Mouse (Mus musculus) ovary, postnatal 36 days (tissue): ENCODE data around the gene Tarbp1.
"Not testable (repeated sequence)": the region's sequence is repeated elsewhere in the genome, so short reads cannot be mapped to it uniquely, and the experiment has no call there.

ENCODE experiments used
- DNase-seq: peaks from one replicate; pipeline ENCODE4 v3.0.0; 2022; ENCODE audit warnings: low spot score, mixed read lengths

Gene Tarbp1

DNA sequence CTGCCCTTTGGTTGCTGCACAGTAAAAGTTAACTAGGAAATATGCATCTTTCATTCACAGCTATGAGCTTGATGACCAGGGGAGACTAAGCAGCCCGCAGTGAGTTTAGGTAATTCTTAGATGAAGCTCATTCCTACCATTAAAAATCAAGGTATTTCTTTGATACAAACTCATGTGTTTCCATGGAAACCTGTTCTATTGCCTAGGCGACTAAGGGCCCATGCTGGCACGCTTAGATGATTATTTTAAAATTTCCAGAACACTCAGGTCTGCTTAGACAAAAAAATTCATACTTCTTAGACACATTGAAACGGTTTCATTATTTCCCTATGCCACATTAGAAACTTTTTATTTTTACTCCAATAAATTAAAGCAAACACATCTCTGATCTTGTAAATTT is 69.8 kb downstream of the Tarbp1 start:
- no peak for DNase-seq

DNA sequence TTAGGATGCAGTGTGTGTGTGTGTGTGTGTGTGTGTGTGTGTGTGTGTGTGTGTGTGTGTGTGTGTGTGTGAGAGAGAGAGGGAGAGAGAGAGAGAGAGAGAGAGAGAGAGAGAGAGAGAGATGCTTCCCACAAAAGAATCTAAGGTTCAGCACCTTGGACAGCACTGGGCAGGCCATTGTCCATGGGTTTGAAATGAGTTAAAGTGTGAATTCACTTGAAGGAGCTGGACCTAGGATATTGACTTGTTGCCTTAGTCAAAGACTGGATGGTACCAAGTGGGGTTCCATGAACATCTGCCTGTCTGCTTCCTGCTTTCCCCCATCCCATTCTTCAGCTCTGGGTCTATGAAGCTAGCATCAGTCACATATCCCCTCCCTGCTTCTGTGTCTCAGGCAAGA is 70.3 kb downstream of the Tarbp1 start:
- DNase-seq, result not testable (repeated sequence)

DNA sequence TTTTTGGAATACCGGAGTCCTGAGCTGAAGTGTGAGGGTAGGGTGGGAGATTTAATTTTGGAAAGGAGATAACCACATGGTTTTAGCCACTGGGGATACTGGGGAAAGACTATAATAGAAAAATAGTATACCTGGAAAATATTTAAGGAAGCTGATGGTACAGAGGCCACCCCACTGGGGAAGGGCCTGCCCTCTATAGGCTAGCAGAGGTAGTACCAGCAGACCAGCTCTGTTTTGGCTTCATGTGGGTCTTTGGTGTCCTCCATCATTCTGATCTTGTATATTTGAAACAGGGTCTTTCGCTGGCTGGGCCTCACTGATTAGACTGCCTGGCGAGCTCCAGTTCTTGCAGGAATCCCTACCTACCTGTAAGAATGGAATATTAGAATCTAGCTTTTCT is 76.5 kb downstream of the Tarbp1 start:
- DNase-seq, result no peak

DNA sequence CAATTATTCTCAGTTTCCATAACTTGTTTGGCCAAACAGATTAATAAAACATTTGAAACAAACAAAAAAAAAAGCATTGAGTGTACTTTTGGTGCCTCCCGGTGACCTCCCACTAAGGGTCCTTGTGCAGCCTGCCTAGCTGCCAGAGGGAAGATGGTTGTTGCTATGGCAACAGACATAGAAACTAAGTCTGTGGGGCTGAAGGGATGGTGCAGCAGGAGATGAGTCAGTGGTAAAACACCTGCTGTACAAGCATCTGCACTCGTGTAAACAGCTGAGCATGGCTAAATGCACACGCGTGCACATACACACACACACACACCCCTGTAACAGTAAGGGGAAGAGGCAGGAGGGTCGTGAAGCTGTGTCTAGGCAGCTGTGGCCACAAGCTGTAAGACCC is 78.9 kb downstream of the Tarbp1 start:
- no peak for DNase-seq

DNA sequence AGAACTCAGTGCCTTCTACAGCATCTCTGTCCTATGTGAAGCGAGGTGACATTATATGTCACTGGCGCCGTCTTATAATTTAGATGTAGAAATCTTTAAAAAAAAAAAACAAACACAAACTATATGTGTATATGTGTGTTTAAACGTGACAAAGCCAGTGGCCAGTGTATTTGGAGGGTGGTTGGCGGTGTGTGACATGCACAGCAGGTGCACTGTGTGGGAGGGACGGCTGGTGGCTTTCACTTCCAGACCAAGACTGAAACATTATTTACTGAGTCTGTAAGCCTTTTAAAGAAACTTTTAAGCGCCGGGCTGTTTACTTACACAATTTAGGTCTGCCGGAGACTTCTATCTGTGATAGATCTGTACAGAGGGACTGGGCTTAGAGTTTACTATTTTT is 79.5 kb downstream of the Tarbp1 start:
- no peak for DNase-seq

DNA sequence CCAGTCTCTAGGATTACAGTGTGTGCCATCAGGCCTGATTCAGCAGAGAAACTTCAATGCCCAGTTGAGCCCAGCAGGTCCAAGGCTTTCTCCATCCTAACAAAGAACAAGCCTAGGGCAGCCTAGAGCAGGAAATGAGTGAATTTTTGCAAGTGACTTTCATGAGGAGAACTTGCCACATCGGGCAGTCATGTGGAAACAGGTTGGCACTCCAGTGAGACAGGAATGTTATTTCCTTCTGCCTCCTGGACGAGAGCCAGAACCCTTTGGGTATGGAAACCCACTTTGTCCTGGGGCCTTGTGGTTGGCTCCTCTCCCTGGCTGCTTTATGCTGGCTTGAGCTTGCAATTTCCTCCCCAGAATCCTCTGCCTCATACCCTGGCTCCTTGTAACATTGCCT is 83.3 kb downstream of the Tarbp1 start:
- no peak for DNase-seq

DNA sequence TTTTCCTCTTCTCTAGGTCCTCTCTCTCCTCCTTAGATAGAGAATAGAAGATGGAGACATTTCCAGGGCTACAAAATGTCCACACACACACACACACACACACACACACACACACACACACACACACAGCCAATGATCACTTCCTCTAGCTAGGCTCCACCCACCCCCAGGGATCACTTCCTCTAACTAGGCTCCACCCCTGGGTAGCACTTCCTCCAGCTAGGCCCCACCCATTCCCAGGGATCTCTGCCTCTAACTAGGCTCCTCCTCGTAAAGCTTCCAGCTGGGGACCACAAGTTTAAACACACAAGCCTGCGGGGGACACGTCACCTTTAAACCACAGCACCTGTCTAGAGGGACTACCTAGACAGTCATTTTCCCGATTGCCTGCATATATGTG is 87.3 kb downstream of the Tarbp1 start:
- DNase-seq, result no peak

DNA sequence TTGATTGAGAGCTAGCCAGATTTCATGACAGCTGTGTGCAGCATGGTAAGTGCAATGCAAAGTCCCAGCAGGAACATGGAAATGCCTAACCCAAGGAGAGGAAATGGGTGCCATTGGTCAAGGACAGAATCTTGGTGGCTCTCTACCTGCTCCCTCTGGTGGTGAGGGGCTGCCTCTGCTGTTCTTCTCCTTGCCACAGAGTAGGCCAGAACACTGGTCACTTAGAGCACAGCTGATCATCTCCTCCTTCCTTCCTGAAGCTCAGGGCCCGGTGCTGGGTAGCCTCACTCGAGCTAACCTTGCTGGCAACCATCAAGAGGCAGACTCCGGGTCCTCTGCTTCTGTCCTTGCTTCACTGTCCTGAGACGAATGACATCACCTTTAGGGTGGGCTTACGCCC is 92.1 kb downstream of the Tarbp1 start:
- no peak for DNase-seq

DNA sequence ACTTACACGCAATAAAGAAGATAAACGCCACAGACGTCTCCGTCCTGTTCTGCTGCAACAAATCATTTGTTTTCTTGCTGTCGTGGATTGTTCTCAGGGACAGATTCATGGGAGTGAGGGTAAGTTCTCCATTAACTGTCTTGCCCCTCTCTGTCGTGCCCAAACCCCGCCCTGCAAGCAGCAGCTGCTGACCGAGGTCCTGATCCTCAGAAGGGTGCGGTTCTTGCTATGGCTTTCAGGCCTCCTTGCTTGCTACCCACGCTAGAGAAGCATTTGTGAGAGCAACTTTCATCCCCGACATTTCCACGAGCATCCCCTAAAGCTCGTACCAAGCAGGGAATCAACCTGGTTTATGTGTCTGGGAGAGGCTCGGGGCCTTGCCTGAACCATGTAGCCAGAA is 92.6 kb downstream of the Tarbp1 start:
- peak; percentile 17 for DNase-seq

DNA sequence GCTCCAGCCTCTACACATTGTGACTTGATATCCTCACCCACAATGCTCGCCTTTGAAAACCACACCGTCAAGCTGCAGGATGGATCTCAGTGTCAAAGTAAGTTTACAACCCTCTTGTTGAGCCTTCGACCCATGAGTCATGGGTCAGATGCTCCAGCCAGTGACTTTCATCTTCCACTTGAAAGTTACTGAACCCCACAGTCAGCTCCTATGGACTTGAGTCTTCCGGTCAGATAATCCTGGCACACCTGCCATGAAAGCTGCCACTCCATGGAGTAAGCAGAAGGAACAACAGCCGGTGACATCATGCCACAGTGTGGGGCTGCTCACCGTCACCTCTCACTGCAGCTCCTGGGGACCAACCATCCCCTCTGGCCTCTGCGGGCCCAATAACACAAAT is 93.6 kb downstream of the Tarbp1 start:
- no peak for DNase-seq

DNA sequence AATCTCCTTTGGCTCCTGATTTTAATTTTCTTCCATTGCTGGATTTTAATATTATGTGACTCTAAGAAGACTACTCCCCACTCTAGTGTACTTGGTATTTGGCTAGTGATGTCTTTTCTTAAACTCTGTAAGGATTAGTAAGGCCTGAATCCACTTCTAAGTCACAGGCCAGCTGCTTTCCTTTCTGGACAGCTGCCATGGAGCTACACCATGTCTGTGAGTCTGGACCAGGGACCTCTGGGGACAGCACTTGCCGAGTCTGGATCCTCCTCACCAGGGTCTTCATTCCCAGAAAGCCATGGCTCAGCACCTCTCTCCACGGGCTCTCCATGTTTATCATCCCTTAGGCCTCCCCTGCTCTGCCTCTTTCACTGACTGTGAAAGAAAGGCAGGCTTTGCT is 94.7 kb downstream of the Tarbp1 start:
- no peak for DNase-seq

DNA sequence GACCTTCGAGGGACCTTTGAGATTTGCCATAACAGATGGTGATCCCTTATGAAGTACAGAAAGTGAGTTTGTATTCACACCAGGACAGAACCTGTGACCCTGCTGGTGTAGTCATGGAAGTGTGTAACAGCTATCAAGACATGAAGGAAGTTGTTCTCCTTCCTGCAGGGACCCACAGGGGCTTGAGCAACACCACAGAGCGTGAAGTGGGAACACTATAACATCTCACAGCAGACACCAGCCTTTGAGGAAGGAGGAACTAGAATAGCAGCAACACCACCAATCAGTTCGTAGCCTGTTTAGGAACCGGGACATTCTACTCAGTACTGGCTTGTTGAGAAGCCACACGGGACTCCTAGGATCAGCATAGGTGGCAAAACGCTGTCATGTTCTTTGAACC is 95.3 kb downstream of the Tarbp1 start:
- DNase-seq, result no peak
